Mouse (Mus musculus) liver, postnatal 0 days (tissue): ENCODE results near the gene Adora2b. TPM values are rescaled to one million over a fixed set of nuclear protein-coding genes. Genes with fewer than 3 reads are reported as not detected.

Experiments used
- ATAC-seq: fragments of 200-750 bp; cut with Nextera tagmentation; 2 replicates; pipeline ENCODE4 v1.8.0; 2017; ENCODE audit warnings: mild to moderate bottlenecking, moderate library complexity
- DNase-seq: peaks from one replicate; pipeline ENCODE4 v3.0.0-alpha.2; 2016
- H3K27ac ChIP-seq: fragments of 300-500 bp; sonication (generic); 2 replicates; pipeline ENCODE4 v1.5.1; 2014; ENCODE audit warnings: antibody characterized with exemption, moderate library complexity, mild to moderate bottlenecking, low read depth
- H3K27me3 ChIP-seq: fragments of 300-500 bp; sonication (generic); 2 replicates; pipeline ENCODE4 v1.6.1; 2014; ENCODE audit warnings: low read length, control low read depth, mixed read lengths; ENCODE audit not compliant: insufficient read depth
- H3K36me3 ChIP-seq: fragments of 300-500 bp; sonication (generic); replicated peaks from 2 replicates; pipeline ENCODE4 v1.6.1; 2014; ENCODE audit warnings: mild to moderate bottlenecking, control low read depth, low read length, moderate library complexity, mixed read lengths; ENCODE audit not compliant: insufficient read depth
- H3K4me1 ChIP-seq: fragments of 300-500 bp; sonication (generic); 2 replicates; pipeline ENCODE4 v1.6.1; 2014; ENCODE audit warnings: antibody characterized with exemption, mild to moderate bottlenecking, control low read depth; ENCODE audit not compliant: insufficient read depth
- H3K4me2 ChIP-seq: fragments of 300-500 bp; sonication (generic); 2 replicates; pipeline ENCODE4 v1.6.1; 2014; ENCODE audit warnings: low read depth, mild to moderate bottlenecking, low read length, moderate library complexity, mixed read lengths
- H3K4me3 ChIP-seq: fragments of 300-500 bp; sonication (generic); 2 replicates; pipeline ENCODE4 v1.5.1; 2014; ENCODE audit warnings: low read depth, low read length
- H3K9ac ChIP-seq: fragments of 300-500 bp; sonication (generic); replicated peaks from 2 replicates; pipeline ENCODE4 v1.6.1; 2014; ENCODE audit warnings: mild to moderate bottlenecking, moderate library complexity
- H3K9me3 ChIP-seq: fragments of 300-500 bp; sonication (generic); 2 replicates; pipeline ENCODE4 v1.6.1; 2016; ENCODE audit warnings: mild to moderate bottlenecking, control low read depth, low read length, mixed read lengths
- CTCF ChIP-seq: sonication (generic); IDR thresholded peaks from 2 replicates; pipeline ENCODE4 v1.5.1; 2016; ENCODE audit warnings: antibody characterized with exemption, low read depth
- EP300 ChIP-seq: IDR thresholded peaks from 2 replicates; pipeline ENCODE4 v1.6.1; 2016; ENCODE audit warnings: antibody characterized with exemption, low read depth, mild to moderate bottlenecking
- WGBS: fragments of 180-500 bp; shearing (Covaris S2); extraction: QIAGEN DNeasy Blood & Tissue Kit; methylation state at CpG from one replicate; pipeline ENCODE4 v1.1.7; 2014; ENCODE audit not compliant: insufficient replicate concordance; 5-methylcytosine and 5-hydroxymethylcytosine counted together
- polyA plus RNA-seq: library from polyadenylated mRNA; unstranded; fragments of >200 nt; fragmentation: Nextera tagmentation; extraction: Ambion mirVana; gene quantifications from 2 replicates; pipeline ENCODE4 v1.2.1, GENCODE M21; 2015

Gene Adora2b
- polyA plus RNA-seq, 1 experiment from 2014 or later, result 0.61 TPM

GRCm38 (mm10) chr11:62240631-62241261 lies 8.0 kb upstream of the Adora2b start:
- Histone ChIP-seq H3K4me2 (no peak overlapping the region), H3K9ac (no peak overlapping the region), H3K4me3 (no peak overlapping the region), H3K36me3 (no peaks in the 10 kb centered on the region), H3K4me1 (peaks cover 6% of the 10 kb centered on the region; the same call in 1 of the 2 replicates), H3K27me3 (no peaks in the 10 kb centered on the region), H3K27ac (no peak overlapping the region), H3K9me3 (no peaks in the 10 kb centered on the region)
- TF ChIP-seq EP300 (no peak), CTCF (no peak)
- DNase-seq (no peak), ATAC-seq (no peak)
- 52% methylated on average over 12 of the region's 12 CpGs for WGBS

GRCm38 (mm10) chr11:62243871-62244270 lies 4.9 kb upstream of the Adora2b start:
- DNase-seq, result no peak

GRCm38 (mm10) chr11:62244471-62244870 lies 4.3 kb upstream of the Adora2b start:
- no peak for DNase-seq
- Histone ChIP-seq H3K4me2 (no peak overlapping the region), H3K4me1 (peaks cover 19% of the 10 kb centered on the region), H3K9ac (no peak overlapping the region), H3K36me3 (no peaks in the 10 kb centered on the region), H3K27me3 (peaks cover 23% of the 10 kb centered on the region), H3K27ac (no peak overlapping the region), H3K9me3 (no peaks in the 10 kb centered on the region), H3K4me3 (no peak overlapping the region)
- TF ChIP-seq EP300 (no peak), CTCF (no peak)
- no peak for ATAC-seq
- WGBS, result 78% methylated on average over 4 of the region's 4 CpGs

More at GRCm38 (mm10) chr11:62243871-62244270, 4.9 kb upstream of the Adora2b start:
- H3K9me3 ChIP-seq, result no peaks in the 10 kb centered on the region
- H3K4me2 ChIP-seq, result no peak overlapping the region
- no peak for ATAC-seq
- H3K4me1 ChIP-seq, result peaks cover 13% of the 10 kb centered on the region
- H3K27me3 ChIP-seq, result peaks cover 17% of the 10 kb centered on the region
- no peak overlapping the region for H3K4me3 ChIP-seq
- TF ChIP-seq EP300, result no peak
- TF ChIP-seq CTCF, result no peak
- no peaks in the 10 kb centered on the region for H3K36me3 ChIP-seq
- no peak overlapping the region for H3K9ac ChIP-seq
- WGBS, result 76% methylated on average over 8 of the region's 8 CpGs
- H3K27ac ChIP-seq, result no peak overlapping the region

GRCm38 (mm10) chr11:62247759-62248400 lies 904 bp upstream of the Adora2b start:
- DNase-seq, result no peak
- Histone ChIP-seq H3K27me3 (peaks cover 41% of the 10 kb centered on the region), H3K4me2 (peak overlapping the region; percentile 97), H3K27ac (no peak overlapping the region), H3K9ac (no peak overlapping the region), H3K4me3 (peak overlapping the region; percentile 60), H3K4me1 (peaks cover 16% of the 10 kb centered on the region), H3K9me3 (no peaks in the 10 kb centered on the region), H3K36me3 (no peaks in the 10 kb centered on the region)
- no peak for ATAC-seq
- TF ChIP-seq EP300 (no peak), CTCF (no peak)
- 30% methylated on average over 18 of the region's 18 CpGs for WGBS

- Histone ChIP-seq H3K27ac (no peak overlapping the region), H3K9ac (no peak overlapping the region; the same call in 1 of the 2 replicates), H3K9me3 (no peaks in the 10 kb centered on the region), H3K36me3 (no peaks in the 10 kb centered on the region), H3K4me1 (peaks cover 16% of the 10 kb centered on the region), H3K4me2 (peak overlapping the region; percentile 97), H3K27me3 (peaks cover 41% of the 10 kb centered on the region), H3K4me3 (peak overlapping the region; percentile 60)
- no peak for TF ChIP-seq EP300
- TF ChIP-seq CTCF, result peak; percentile 30
- ATAC-seq (peak; percentile 38; the same call in 1 of the 2 replicates), DNase-seq (peak; percentile 20)
- 5% methylated on average over 35 of the region's 35 CpGs for WGBS
Measured at GRCm38 (mm10) chr11:62249266-62250037, 668 bp downstream of the Adora2b start.

- ATAC-seq (no peak), DNase-seq (peak; percentile 21)
- Histone ChIP-seq H3K9ac (no peak overlapping the region), H3K4me3 (no peak overlapping the region), H3K36me3 (no peaks in the 10 kb centered on the region), H3K27me3 (peaks cover 41% of the 10 kb centered on the region), H3K9me3 (no peaks in the 10 kb centered on the region), H3K27ac (no peak overlapping the region), H3K4me1 (peaks cover 16% of the 10 kb centered on the region), H3K4me2 (peak overlapping the region; percentile 22; the same call in 1 of the 2 replicates)
- WGBS, result 39% methylated on average over 11 of the region's 11 CpGs
- no peak for TF ChIP-seq CTCF
- TF ChIP-seq EP300, result no peak
Measured at GRCm38 (mm10) chr11:62251047-62251446, 2.3 kb downstream of the Adora2b start.
